Mouse (Mus musculus) CD4-positive, CD25-positive, alpha-beta regulatory T cell, adult 9 weeks (primary cell): ENCODE measurements around the gene Fbxl17. TPM values are rescaled to one million over a fixed set of nuclear protein-coding genes. Genes with fewer than 3 reads are reported as not detected.

Source experiments
- polyA plus RNA-seq: library from polyadenylated mRNA; unstranded; fragments of 100-300 nt; shearing (Covaris generic); gene quantifications from one replicate; pipeline ENCODE4 v1.2.1, GENCODE M21; 2017

The Fbxl17 gene
- polyA plus RNA-seq = 2.6 TPM

GRCm38 (mm10) chr17:63499636-63500155, at the start of gene Fbxl17:
Gene Fbxl17 (minus strand): TSS chr17:63500017.

